Mouse (Mus musculus): ENCODE data around the gene Rexo2. TPM values are rescaled to one million over a fixed set of nuclear protein-coding genes. Genes with fewer than 3 reads are reported as not detected.
"Not testable (repeated sequence)": the region's sequence is repeated elsewhere in the genome, so short reads cannot be mapped to it uniquely, and the experiment has no call there.

The Rexo2 gene
- total RNA-seq, 2 experiments from 2014 or later, result 57.9 to 62.4 TPM

- DNase-seq, result no peak
These were observed 7.3 kb downstream of the Rexo2 start for GRCm38 (mm10) chr9:48473131-48473530.

- no peak for DNase-seq
These were observed 7.9 kb downstream of the Rexo2 start for GRCm38 (mm10) chr9:48472441-48473025.

- not testable (repeated sequence) for DNase-seq
These were observed 13.0 kb downstream of the Rexo2 start for GRCm38 (mm10) chr9:48467471-48467870.

- DNase-seq, result peak; percentile 75
These were observed 13.6 kb downstream of the Rexo2 start for GRCm38 (mm10) chr9:48466804-48467203.

GRCm38 (mm10) chr9:48465671-48466070, 14.8 kb downstream of the Rexo2 start:
- no peak for DNase-seq

GRCm38 (mm10) chr9:48461545-48461944, 18.9 kb downstream of the Rexo2 start:
- DNase-seq, result no peak

GRCm38 (mm10) chr9:48460720-48461119, 19.7 kb downstream of the Rexo2 start:
- DNase-seq, result no peak

- DNase-seq, result no peak
These were observed 21.0 kb downstream of the Rexo2 start for GRCm38 (mm10) chr9:48459391-48459790.

- no peak for DNase-seq
These were observed 21.5 kb downstream of the Rexo2 start for GRCm38 (mm10) chr9:48458879-48459278.

- DNase-seq, result no peak
These were observed 24.5 kb downstream of the Rexo2 start for GRCm38 (mm10) chr9:48455961-48456360.

- DNase-seq, result no peak
These were observed 30.4 kb downstream of the Rexo2 start for GRCm38 (mm10) chr9:48450066-48450465.

- DNase-seq, result no peak
These were observed 32.6 kb downstream of the Rexo2 start for GRCm38 (mm10) chr9:48447783-48448209.

- no peak for DNase-seq
These were observed 35.6 kb downstream of the Rexo2 start for GRCm38 (mm10) chr9:48444821-48445220.

GRCm38 (mm10) chr9:48443873-48444272, 36.5 kb downstream of the Rexo2 start:
- DNase-seq, result no peak

GRCm38 (mm10) chr9:48432449-48432848, 48.0 kb downstream of the Rexo2 start:
- no peak for DNase-seq

GRCm38 (mm10) chr9:48427176-48427575, 53.2 kb downstream of the Rexo2 start:
- no peak for DNase-seq

- no peak for DNase-seq
These were observed 57.2 kb downstream of the Rexo2 start for GRCm38 (mm10) chr9:48423256-48423655.

GRCm38 (mm10) chr9:48422382-48422781, 58.0 kb downstream of the Rexo2 start:
- DNase-seq, result no peak

- no peak for DNase-seq
These were observed 58.9 kb downstream of the Rexo2 start for GRCm38 (mm10) chr9:48421561-48421960.

- DNase-seq, result no peak
These were observed 59.4 kb downstream of the Rexo2 start for GRCm38 (mm10) chr9:48421029-48421428.

GRCm38 (mm10) chr9:48420437-48420836, 60.0 kb downstream of the Rexo2 start:
- no peak for DNase-seq

- DNase-seq, result no peak
These were observed 61.6 kb downstream of the Rexo2 start for GRCm38 (mm10) chr9:48418829-48419228.

Data from gastrocnemius, postnatal 10 days (tissue).